Mouse (Mus musculus) bone marrow, adult 2 months (tissue): ENCODE results near the gene Kat7.

Experiments used
- CTCF ChIP-seq: fragments of 200-500 bp; IDR thresholded peaks from 2 replicates; pipeline ENCODE4 v1.5.1; 2011; ENCODE audit warnings: low read length, control low read depth; ENCODE audit not compliant: control insufficient read depth, insufficient read depth
- POLR2A ChIP-seq: fragments of 200-500 bp; IDR thresholded peaks from 2 replicates; pipeline ENCODE4 v1.6.1; 2011; ENCODE audit warnings: low read depth, mild to moderate bottlenecking, control low read depth, low read length, borderline replicate concordance; ENCODE audit not compliant: control insufficient read depth

- no peak for TF ChIP-seq POLR2A
- TF ChIP-seq CTCF, result no peak
These were observed 30.6 kb upstream of the Kat7 start for GRCm38 (mm10) chr11:95340664-95341063.
